In the genomic region with DNA sequence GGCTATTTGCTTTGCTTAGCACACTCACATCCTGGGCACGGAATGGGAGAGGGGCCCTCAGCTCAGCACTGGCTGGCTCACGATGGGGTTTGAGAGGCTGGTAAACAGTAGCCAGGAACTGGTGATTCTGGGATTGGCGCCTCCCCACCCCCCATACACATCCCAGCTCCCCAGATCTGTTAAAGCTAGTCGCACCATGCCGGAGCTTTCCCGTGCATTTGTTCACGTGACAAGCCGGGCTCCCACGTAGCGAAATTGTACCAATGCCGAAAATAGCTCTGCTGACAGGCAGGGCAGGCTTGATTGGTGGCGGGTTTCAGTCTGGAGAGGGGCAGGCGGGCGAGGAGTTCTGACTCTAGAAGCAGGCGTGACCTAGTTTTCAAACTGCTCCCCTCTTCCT, we compare ENCODE assay signal across 11 mouse cellular contexts. TPM values are rescaled to one million over a fixed set of nuclear protein-coding genes. Genes with fewer than 3 reads are reported as not detected.
DNase-seq lines count a peak whose midpoint lies in the region; ATAC-seq and TF ChIP-seq lines count a peak whose summit lies in the region.
"Had no signal": no experiment of that assay in that cellular context is flagged by ENCODE, and none has a peak within 500 bp of the region (broad histone marks: within the 10 kb centered on the region; RNA-seq: fewer than 3 reads in every experiment).

No protein-coding gene starts in this region.

- 62% methylated on average over 15 of the region's 15 CpGs for WGBS in kidney, postnatal 0 days
- WGBS in intestine, embryonic 16.5 days, result 58% methylated on average over 15 of the region's 15 CpGs
- WGBS in forebrain, embryonic 11.5 days, result 88% methylated on average over 15 of the region's 15 CpGs

- 0 out of 2 replicates have a peak, but pooled peaks cover 2% of the 10 kb centered on the region for H3K4me1 ChIP-seq in kidney, postnatal 0 days (replicated peaks; ENCODE audit: insufficient read depth, low read length)
- H3K4me1 ChIP-seq in intestine, embryonic 16.5 days (ENCODE audit: control insufficient read depth, insufficient read depth, low read length), result 0 out of 2 replicates have a peak, but pooled peaks cover 2% of the 10 kb centered on the region
- peaks cover 7% of the 10 kb centered on the region; the same call in 1 of the 2 replicates for H3K4me1 ChIP-seq in forebrain, embryonic 11.5 days (replicated peaks; ENCODE audit: control insufficient read depth, insufficient read depth, low read length)

- H3K9me3 ChIP-seq in kidney, postnatal 0 days (replicated peaks; ENCODE audit: low read length), result no peaks in the 10 kb centered on the region
- H3K9me3 ChIP-seq in intestine, embryonic 16.5 days (ENCODE audit: control insufficient read depth, low read length), result no peaks in the 10 kb centered on the region
- H3K9me3 ChIP-seq in forebrain, embryonic 11.5 days (ENCODE audit: control insufficient read depth, low read length), result no peaks in the 10 kb centered on the region
- H3K9me3 ChIP-seq: midbrain, embryonic 15.5 days had no signal

- no peak overlapping the region for H3K27ac ChIP-seq in kidney, postnatal 0 days
- H3K27ac ChIP-seq in intestine, embryonic 16.5 days (ENCODE audit: low read length), result no peak overlapping the region
- no peak overlapping the region for H3K27ac ChIP-seq in forebrain, embryonic 11.5 days (ENCODE audit: low read depth, low read length)
- H3K27ac ChIP-seq: midbrain, embryonic 15.5 days had no signal

- no peak overlapping the region for H3K9ac ChIP-seq in kidney, postnatal 0 days (ENCODE audit: low read depth, low read length)
- H3K9ac ChIP-seq in intestine, embryonic 16.5 days (ENCODE audit: low read depth, low read length), result peak overlapping the region; percentile 33; the same call in 1 of the 2 replicates
- H3K9ac ChIP-seq in forebrain, embryonic 11.5 days (ENCODE audit: low read length), result no peak overlapping the region
- H3K9ac ChIP-seq: midbrain, embryonic 15.5 days had no signal

- no peak for ATAC-seq in kidney, postnatal 0 days (replicated peaks; ENCODE audit: low FRiP score, low read depth)
- ATAC-seq in intestine, embryonic 16.5 days, result peak; percentile 48; the same call in 1 of the 2 replicates
- ATAC-seq in forebrain, embryonic 11.5 days (replicated peaks; ENCODE audit: low FRiP score), result no peak
- ATAC-seq: midbrain, embryonic 15.5 days had no signal

- H3K4me3 ChIP-seq in kidney, postnatal 0 days (replicated peaks; ENCODE audit: low read depth, low read length), result no peak overlapping the region
- H3K4me3 ChIP-seq in intestine, embryonic 16.5 days (ENCODE audit: low read length), result no peak overlapping the region
- no peak overlapping the region for H3K4me3 ChIP-seq in forebrain, embryonic 11.5 days (ENCODE audit: low read depth, low read length)
- H3K4me3 ChIP-seq: midbrain, embryonic 15.5 days had no signal

- H3K27me3 ChIP-seq in kidney, postnatal 0 days (ENCODE audit: insufficient read depth, low read length), result no peaks in the 10 kb centered on the region
- H3K27me3 ChIP-seq in intestine, embryonic 16.5 days (replicated peaks; ENCODE audit: control insufficient read depth, insufficient read depth, low read length), result no peaks in the 10 kb centered on the region
- no peaks in the 10 kb centered on the region; the same call in 1 of the 2 replicates for H3K27me3 ChIP-seq in forebrain, embryonic 11.5 days (ENCODE audit: control insufficient read depth, insufficient read depth, low read length)
- H3K27me3 ChIP-seq: midbrain, embryonic 15.5 days had no signal

- DNase-seq in kidney, postnatal 0 days (ENCODE audit: low spot score), result no peak
- no peak for DNase-seq in kidney, postnatal 10 days
- peak; percentile 54 to 56 for DNase-seq in cerebellum, postnatal 25 days
- peak; percentile 22 for DNase-seq in right cerebral cortex, postnatal 14 days
- DNase-seq in forebrain, embryonic 11.5 days (ENCODE audit: low spot score), result no peak
- DNase-seq in adrenal gland, postnatal 4 days (ENCODE audit: low spot score in 2 of 2), result no peak
- no peak for DNase-seq in left cerebral cortex, adult 11 months (ENCODE audit: low spot score)

- no peaks in the 10 kb centered on the region for H3K36me3 ChIP-seq in kidney, postnatal 0 days (ENCODE audit: insufficient read depth, low read length)
- no peaks in the 10 kb centered on the region for H3K36me3 ChIP-seq in intestine, embryonic 16.5 days (ENCODE audit: control insufficient read depth, insufficient read depth, low read length)
- no peaks in the 10 kb centered on the region for H3K36me3 ChIP-seq in forebrain, embryonic 11.5 days (ENCODE audit: control insufficient read depth, insufficient read depth, low read length)
- H3K36me3 ChIP-seq: midbrain, embryonic 15.5 days had no signal

- TF ChIP-seq CTCF in kidney, postnatal 0 days (IDR thresholded peaks at IDR 0.05; ENCODE audit: low read depth), result no peak

- peak overlapping the region; percentile 1; the same call in 1 of the 2 replicates for H3K4me2 ChIP-seq in kidney, postnatal 0 days (ENCODE audit: low read length)
- H3K4me2 ChIP-seq in intestine, embryonic 16.5 days (ENCODE audit: low read depth, low read length), result 0 out of 2 replicates have a peak overlapping the region, but pooled peaks have one; percentile 14
- H3K4me2 ChIP-seq in forebrain, embryonic 11.5 days (ENCODE audit: low read depth, low read length, severe bottlenecking), result no peak overlapping the region
- H3K4me2 ChIP-seq: midbrain, embryonic 15.5 days had no signal

RNA-seq across cellular contexts. Expression of a gene that starts 16.5 kb away (rescaled TPM):
- polyA plus RNA-seq in kidney, postnatal 0 days (2015; fragmentation: Nextera tagmentation; extraction: Ambion mirVana), result 16.3 and 18.6 TPM in 2 replicates
- polyA plus RNA-seq in intestine, embryonic 16.5 days (2015; fragmentation: Nextera tagmentation; extraction: Ambion mirVana), result 10.9 and 12.8 TPM in 2 replicates
- 13.6 and 13.8 TPM in 2 replicates for polyA plus RNA-seq in forebrain, embryonic 11.5 days (2014; fragmentation: Nextera tagmentation; extraction: Ambion mirVana)
- 10 to 100 TPM; 28.8 to 30.2 TPM for total RNA-seq in adrenal gland, postnatal 4 days (2021)

RNA-seq across cellular contexts. Expression of a gene that starts 38.1 kb away (rescaled TPM):
- polyA plus RNA-seq in kidney, postnatal 0 days (2015; fragmentation: Nextera tagmentation; extraction: Ambion mirVana), result not detected in 2 replicates
- not detected in 2 replicates for polyA plus RNA-seq in intestine, embryonic 16.5 days (2015; fragmentation: Nextera tagmentation; extraction: Ambion mirVana)
- not detected in 2 replicates for polyA plus RNA-seq in forebrain, embryonic 11.5 days (2014; fragmentation: Nextera tagmentation; extraction: Ambion mirVana)
- not detected for total RNA-seq in adrenal gland, postnatal 4 days (2021)
- total RNA-seq: layer of hippocampus, adult 8-10 months had no signal
- polyA plus RNA-seq: frontal cortex, adult 2 months; midbrain, embryonic 15.5 days had no signal

Comparison
In these comparisons a context has a peak if more than half of its experiments do, and no peak if none do; other contexts are left out.
1. DNase-seq: peak in cerebellum, postnatal 25 days (2 of 2) and right cerebral cortex, postnatal 14 days (single experiment); none in kidney, postnatal 0 days (single experiment), kidney, postnatal 10 days (single experiment), forebrain, embryonic 11.5 days (single experiment), adrenal gland, postnatal 4 days (0 of 2) and left cerebral cortex, adult 11 months (single experiment).